Mouse (Mus musculus): ENCODE results near the gene Ywhah. TPM values are rescaled to one million over a fixed set of nuclear protein-coding genes. Genes with fewer than 3 reads are reported as not detected.

The Ywhah gene
- polyA plus RNA-seq, 1 experiment from 2014 or later, result 448 TPM

DNA sequence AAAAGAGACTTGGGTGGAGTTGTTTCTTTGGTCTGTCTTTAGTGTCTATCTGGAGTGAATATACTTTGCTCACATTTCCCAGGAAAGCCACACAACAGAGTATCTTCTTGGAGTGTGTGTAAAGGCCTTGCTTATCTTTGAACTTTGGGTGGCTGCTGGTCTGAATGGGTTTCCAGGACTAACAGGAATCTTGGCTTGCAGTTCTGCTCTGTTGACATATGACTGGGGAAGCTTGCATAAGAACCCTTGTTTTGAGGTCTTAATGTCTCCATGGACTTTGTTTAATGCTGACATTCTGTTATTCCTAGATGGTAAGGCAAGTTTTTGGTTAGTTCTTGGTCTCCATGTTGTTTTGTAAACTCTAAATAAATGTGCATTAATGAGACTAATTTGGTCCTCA is 51.5 kb downstream of the Ywhah start:
- no peak overlapping the region for H3K4me2 ChIP-seq (ENCODE audit: low read length)
- no peaks in the 10 kb centered on the region for H3K4me1 ChIP-seq (ENCODE audit: control insufficient read depth in 2 of 2, insufficient read depth in 2 of 2, low read length in 2 of 2)
- H3K27ac ChIP-seq (replicated peaks in 1 of 2; ENCODE audit: control insufficient read depth in 1 of 2, insufficient read depth in 1 of 2, low read depth in 2 of 2, low read length in 2 of 2), result no peak overlapping the region
- H3K9me3 ChIP-seq (ENCODE audit: control insufficient read depth, low read length), result no peaks in the 10 kb centered on the region
- H3K4me3 ChIP-seq (ENCODE audit: control insufficient read depth in 1 of 2, insufficient read depth in 1 of 2, low read depth in 1 of 2, low read length in 2 of 2), result no peak overlapping the region
- H3K36me3 ChIP-seq (ENCODE audit: control insufficient read depth, insufficient read depth, low read length), result no peaks in the 10 kb centered on the region
- H3K9ac ChIP-seq (ENCODE audit: low read length), result no peak overlapping the region
- H3K27me3 ChIP-seq (ENCODE audit: control insufficient read depth, insufficient read depth, low read length), result no peaks in the 10 kb centered on the region
- no peak for ATAC-seq (ENCODE audit: insufficient number of reproducible peaks, insufficient read depth, low FRiP score, low read depth)

DNA sequence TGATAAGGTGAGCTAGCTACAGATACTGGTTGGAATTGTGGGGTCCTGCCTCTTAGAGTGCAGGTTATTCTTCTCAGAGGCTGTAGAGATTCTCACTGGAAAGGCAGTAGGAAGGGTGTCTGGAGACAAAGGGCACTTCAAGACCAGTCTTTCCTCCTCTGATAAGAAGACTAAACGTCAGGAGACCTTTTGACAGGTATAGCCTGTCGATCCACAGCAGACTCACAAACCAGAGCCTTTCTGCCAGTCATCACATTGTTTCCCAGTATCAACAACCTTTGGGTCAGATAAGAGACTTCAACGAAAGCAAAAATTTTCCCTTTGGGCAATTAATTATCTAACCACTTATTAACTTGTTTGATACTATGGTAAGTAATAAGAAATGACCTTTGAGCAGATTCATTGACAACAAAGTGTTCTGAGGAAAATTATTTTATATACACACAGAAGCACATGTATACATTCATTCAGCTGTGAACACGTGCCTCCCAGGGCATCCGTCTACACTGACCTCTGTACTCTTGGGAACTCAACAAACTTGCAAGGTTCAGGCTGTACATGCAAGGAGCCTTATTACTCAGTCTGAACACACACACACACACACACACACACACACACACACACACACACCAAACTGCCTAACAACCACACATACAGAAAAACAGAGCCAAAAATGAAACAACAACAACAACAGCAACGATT is 58.0 kb downstream of the Ywhah start:
- Histone ChIP-seq H3K36me3 (ENCODE audit: control insufficient read depth, insufficient read depth, low read length) (no peaks in the 10 kb centered on the region), H3K27ac (replicated peaks in 1 of 2; ENCODE audit: control insufficient read depth in 1 of 2, insufficient read depth in 1 of 2, low read depth in 2 of 2, low read length in 2 of 2) (no peak overlapping the region), H3K9me3 (ENCODE audit: control insufficient read depth, low read length) (no peaks in the 10 kb centered on the region), H3K4me2 (ENCODE audit: low read length) (no peak overlapping the region), H3K27me3 (ENCODE audit: control insufficient read depth, insufficient read depth, low read length) (no peaks in the 10 kb centered on the region), H3K9ac (ENCODE audit: low read length) (no peak overlapping the region), H3K4me1 (ENCODE audit: control insufficient read depth in 2 of 2, insufficient read depth in 2 of 2, low read length in 2 of 2) (no peaks in the 10 kb centered on the region), H3K4me3 (ENCODE audit: control insufficient read depth in 1 of 2, insufficient read depth in 1 of 2, low read depth in 1 of 2, low read length in 2 of 2) (no peak overlapping the region)
- ATAC-seq (ENCODE audit: insufficient number of reproducible peaks, insufficient read depth, low FRiP score, low read depth), result no peak
- 38% methylated on average over 6 of the region's 6 CpGs for WGBS

Other genes with a start within 250 kb of the Ywhah start
- gene Pisd, start 233.2 kb upstream of the Ywhah start, polyA plus RNA-seq (2014; fragmentation: Nextera tagmentation; extraction: Ambion mirVana), result 49.2 TPM in 2 replicates
- gene Gm20671, start 191.7 kb upstream of the Ywhah start, polyA plus RNA-seq (2014; fragmentation: Nextera tagmentation; extraction: Ambion mirVana), result not detected in 2 replicates
- 8.2 and 14.1 TPM in 2 replicates for gene Prr14l, start 164.6 kb upstream of the Ywhah start, polyA plus RNA-seq (2014; fragmentation: Nextera tagmentation; extraction: Ambion mirVana)
- gene Depdc5, start 155.1 kb upstream of the Ywhah start, polyA plus RNA-seq (2014; fragmentation: Nextera tagmentation; extraction: Ambion mirVana), result 17.1 and 17.5 TPM in 2 replicates
- not detected in 2 replicates for gene Slc5a1, start 85.4 kb downstream of the Ywhah start, polyA plus RNA-seq (2014; fragmentation: Nextera tagmentation; extraction: Ambion mirVana)
- gene Spon2, start 199.6 kb downstream of the Ywhah start, polyA plus RNA-seq (2014; fragmentation: Nextera tagmentation; extraction: Ambion mirVana), result 72.8 and 79.4 TPM in 2 replicates